Mouse (Mus musculus) G1E (cell line): ENCODE measurements around the gene Ssrp1.

ENCODE experiments used
- CTCF ChIP-seq: IDR thresholded peaks from 2 replicates; pipeline ENCODE4 v1.5.1; 2012; ENCODE audit warnings: low read depth, low read length, inconsistent platforms, mixed read lengths
- GATA2 ChIP-seq: IDR thresholded peaks from 2 replicates; pipeline ENCODE4 v1.6.1; 2012; ENCODE audit warnings: low read depth, low read length, inconsistent platforms, borderline replicate concordance
- POLR2AphosphoS5 ChIP-seq: IDR thresholded peaks from 2 replicates; pipeline ENCODE4 v1.6.1; 2012; ENCODE audit warnings: low read depth, low read length, inconsistent platforms; ENCODE audit not compliant: insufficient replicate concordance

DNA sequence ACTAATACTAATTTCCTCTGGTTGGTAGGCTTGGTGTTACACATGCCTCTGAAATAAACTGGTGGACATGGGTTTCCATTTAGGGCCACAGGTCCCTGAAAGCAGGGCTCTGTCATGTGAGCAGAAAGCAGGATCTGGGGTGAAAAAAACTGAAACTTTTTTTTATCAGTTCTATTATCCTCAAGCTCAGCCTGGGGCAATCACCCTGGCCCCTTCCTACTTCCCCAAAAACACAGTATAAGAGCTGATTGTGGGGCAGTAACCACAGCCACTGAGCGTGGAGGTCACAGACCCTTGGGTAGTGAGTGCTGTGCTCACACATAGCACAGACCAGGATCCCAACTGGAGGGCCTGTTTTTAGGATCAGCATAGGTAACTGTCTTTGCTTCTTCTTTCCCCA is 49.1 kb upstream of the Ssrp1 start, which contains the start of gene Prg3:
- TF ChIP-seq CTCF (no peak), GATA2 (no peak), POLR2AphosphoS5 (no peak)
